Mouse (Mus musculus) lung, postnatal 0 days (tissue): ENCODE results near the gene Ciz1.

Source experiments
- CTCF ChIP-seq: IDR thresholded peaks from 2 replicates; pipeline ENCODE4 v1.5.1; 2016; ENCODE audit warnings: antibody characterized with exemption, mild to moderate bottlenecking
- EP300 ChIP-seq: IDR thresholded peaks from 2 replicates; pipeline ENCODE4 v1.6.1; 2016; ENCODE audit warnings: antibody characterized with exemption, mild to moderate bottlenecking, control low read depth

- TF ChIP-seq CTCF (no peak), EP300 (no peak)
These were observed 4.1 kb downstream of the Ciz1 start for GRCm38 (mm10) chr2:32356216-32356615.
